Mouse (Mus musculus) ES-CJ7 (cell line): ENCODE measurements around the gene Rasgef1b.

Source experiments
- DNase-seq: peaks from one replicate; pipeline ENCODE4 v3.0.0; 2011; ENCODE audit warnings: low read depth, low spot score

Rasgef1b gene

GRCm38 (mm10) chr5:99218385-99218784 lies 510.5 kb downstream of the Rasgef1b start:
- no peak for DNase-seq

- DNase-seq: peak; percentile 12
Observed at GRCm38 (mm10) chr5:99216588-99217152, 512.2 kb downstream of the Rasgef1b start.

- DNase-seq: no peak
Observed at GRCm38 (mm10) chr5:99215207-99216157, 513.4 kb downstream of the Rasgef1b start.

GRCm38 (mm10) chr5:99214400-99214799 lies 514.5 kb downstream of the Rasgef1b start:
- no peak for DNase-seq

GRCm38 (mm10) chr5:99213211-99213610 lies 515.7 kb downstream of the Rasgef1b start:
- DNase-seq: no peak

- no peak for DNase-seq
Observed at GRCm38 (mm10) chr5:99203475-99203874, 525.4 kb downstream of the Rasgef1b start.

- peak; percentile 58 for DNase-seq
Observed at GRCm38 (mm10) chr5:99202074-99202837, 526.6 kb downstream of the Rasgef1b start.

- no peak for DNase-seq
Observed at GRCm38 (mm10) chr5:99195436-99195835, 533.4 kb downstream of the Rasgef1b start.

- DNase-seq: no peak
Observed at GRCm38 (mm10) chr5:99190941-99191800, 537.7 kb downstream of the Rasgef1b start.

- DNase-seq: no peak
Observed at GRCm38 (mm10) chr5:99183637-99184036, 545.2 kb downstream of the Rasgef1b start.

GRCm38 (mm10) chr5:99174608-99175385 lies 554.1 kb downstream of the Rasgef1b start:
- DNase-seq: no peak

GRCm38 (mm10) chr5:99169836-99170235 lies 559.0 kb downstream of the Rasgef1b start:
- no peak for DNase-seq

- no peak for DNase-seq
Observed at GRCm38 (mm10) chr5:99167767-99168166, 561.1 kb downstream of the Rasgef1b start.
